Comparison of ENCODE assay signal across 14 mouse cellular contexts in genomic region chr16:5374818-5375605, GRCm38 (mm10).
A peak's percentile ranks its signal among the peaks of the same experiment; 100 is the strongest.
DNase-seq lines count a peak whose midpoint lies in the region; ATAC-seq lines count a peak whose summit lies in the region.
"Had no signal": no experiment of that assay in that cellular context is flagged by ENCODE, and none has a peak within 500 bp of the region (broad histone marks: within the 10 kb centered on the region; RNA-seq: fewer than 3 reads in every experiment).

No protein-coding gene starts in this region.

- peak; percentile 21 for DNase-seq in adrenal gland, adult 2 months
- no peak for DNase-seq in adrenal gland, postnatal 25 days
- DNase-seq in kidney, adult 9 months, result peak; percentile 44
- no peak for DNase-seq in spleen, postnatal 36 days (ENCODE audit: low spot score in 2 of 2)
- DNase-seq: midbrain, embryonic 14.5 days; right cerebral cortex, postnatal 4 days had no signal

- no peaks in the 10 kb centered on the region for H3K36me3 ChIP-seq in neural tube, embryonic 13.5 days
- no peaks in the 10 kb centered on the region for H3K36me3 ChIP-seq in neural tube, embryonic 15.5 days
- H3K36me3 ChIP-seq: heart, embryonic 13.5 days; hindbrain, embryonic 15.5 days; limb, embryonic 13.5 days had no signal

- H3K4me2 ChIP-seq in neural tube, embryonic 13.5 days, result no peak overlapping the region
- H3K4me2 ChIP-seq in neural tube, embryonic 15.5 days, result no peak overlapping the region
- H3K4me2 ChIP-seq: heart, embryonic 13.5 days; hindbrain, embryonic 15.5 days; limb, embryonic 13.5 days had no signal

- no peaks in the 10 kb centered on the region for H3K9me3 ChIP-seq in neural tube, embryonic 13.5 days
- no peaks in the 10 kb centered on the region for H3K9me3 ChIP-seq in neural tube, embryonic 15.5 days (replicated peaks)
- H3K9me3 ChIP-seq: heart, embryonic 13.5 days; hindbrain, embryonic 15.5 days; limb, embryonic 13.5 days had no signal

- no peak for ATAC-seq in neural tube, embryonic 13.5 days (ENCODE audit: low read depth)
- no peak for ATAC-seq in neural tube, embryonic 15.5 days (ENCODE audit: low FRiP score)
- ATAC-seq in cerebellum, adult (ENCODE audit: insufficient number of reproducible peaks, low FRiP score, low TSS enrichment), result no peak
- no peak for ATAC-seq in frontal cortex, adult (ENCODE audit: low TSS enrichment)

- no peak overlapping the region for H3K9ac ChIP-seq in neural tube, embryonic 13.5 days
- H3K9ac ChIP-seq in neural tube, embryonic 15.5 days (replicated peaks), result no peak overlapping the region
- H3K9ac ChIP-seq: heart, embryonic 13.5 days; hindbrain, embryonic 15.5 days; limb, embryonic 13.5 days had no signal

- H3K27me3 ChIP-seq in neural tube, embryonic 13.5 days, result no peaks in the 10 kb centered on the region
- H3K27me3 ChIP-seq in neural tube, embryonic 15.5 days (replicated peaks), result no peaks in the 10 kb centered on the region
- H3K27me3 ChIP-seq: heart, embryonic 13.5 days; hindbrain, embryonic 15.5 days; limb, embryonic 13.5 days had no signal

- H3K4me3 ChIP-seq in neural tube, embryonic 13.5 days, result no peak overlapping the region
- H3K4me3 ChIP-seq in neural tube, embryonic 15.5 days (replicated peaks), result no peak overlapping the region
- H3K4me3 ChIP-seq: heart, embryonic 13.5 days; hindbrain, embryonic 15.5 days; limb, embryonic 13.5 days had no signal

- WGBS in neural tube, embryonic 13.5 days, result 53% methylated on average over 6 of the region's 6 CpGs
- WGBS in neural tube, embryonic 15.5 days, result 45% methylated on average over 6 of the region's 6 CpGs

- 0 out of 2 replicates have a peak overlapping the region, but pooled peaks have one; percentile 42 for H3K27ac ChIP-seq in neural tube, embryonic 13.5 days (replicated peaks)
- no peak overlapping the region for H3K27ac ChIP-seq in neural tube, embryonic 15.5 days (replicated peaks)
- H3K27ac ChIP-seq: heart, embryonic 13.5 days; hindbrain, embryonic 15.5 days; limb, embryonic 13.5 days; stomach, postnatal 0 days had no signal

- 0 out of 2 replicates have a peak, but pooled peaks cover 6% of the 10 kb centered on the region for H3K4me1 ChIP-seq in neural tube, embryonic 13.5 days (replicated peaks)
- H3K4me1 ChIP-seq in neural tube, embryonic 15.5 days, result no peaks in the 10 kb centered on the region
- H3K4me1 ChIP-seq: hindbrain, embryonic 15.5 days; limb, embryonic 13.5 days had no signal

Comparison
In these comparisons a context has a peak if more than half of its experiments do, and no peak if none do; other contexts are left out.
1. DNase-seq: peak in adrenal gland, adult 2 months (single experiment) and kidney, adult 9 months (single experiment); none in adrenal gland, postnatal 25 days (single experiment) and spleen, postnatal 36 days (0 of 2).